Mouse (Mus musculus) right cerebral cortex, postnatal 25 days (tissue): ENCODE data around the gene Borcs6.
"Not testable (repeated sequence)": the region's sequence is repeated elsewhere in the genome, so short reads cannot be mapped to it uniquely, and the experiment has no call there.

Source experiments
- DNase-seq: peaks from one replicate; pipeline ENCODE4 v3.0.0; 2022

Gene Borcs6

DNA sequence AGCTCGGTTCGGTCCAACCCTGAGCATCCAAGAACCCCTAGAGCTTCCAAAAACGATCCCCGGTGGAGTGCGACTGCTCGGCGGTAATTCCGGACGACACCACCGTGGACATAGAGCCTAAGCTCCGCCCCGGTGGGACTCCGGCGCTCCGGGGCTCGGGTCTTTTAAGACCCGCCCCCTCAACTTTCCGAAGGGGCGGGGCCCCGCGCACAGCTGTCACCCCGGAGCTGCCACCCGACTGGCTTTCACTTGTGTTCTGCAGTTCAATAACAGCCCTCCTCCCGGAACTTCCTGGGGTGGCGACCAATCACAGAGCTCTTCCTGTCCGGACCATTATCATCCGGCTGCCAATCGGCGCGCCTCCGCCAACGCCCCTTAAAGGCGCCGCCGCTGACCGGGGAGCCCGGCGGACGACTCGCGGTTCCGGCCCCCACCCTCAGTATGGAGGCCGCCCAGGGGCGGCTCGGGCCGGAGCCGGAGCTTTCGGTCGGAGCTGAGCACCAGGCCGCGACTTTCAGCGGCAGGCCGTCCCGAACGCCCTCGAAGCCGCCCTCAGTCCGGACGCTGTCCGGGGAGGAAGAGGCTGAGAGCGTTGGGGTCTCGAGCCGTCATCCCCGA is at the start of gene Borcs6:
Gene Borcs6, plus strand, starts transcription at position 361 of the 618 bp plus-strand sequence.
- peak; percentile 95 for DNase-seq

- no peak for DNase-seq
Observed at GRCm38 (mm10) chr11:69010400-69011323, 48.9 kb upstream of the Borcs6 start.

DNA sequence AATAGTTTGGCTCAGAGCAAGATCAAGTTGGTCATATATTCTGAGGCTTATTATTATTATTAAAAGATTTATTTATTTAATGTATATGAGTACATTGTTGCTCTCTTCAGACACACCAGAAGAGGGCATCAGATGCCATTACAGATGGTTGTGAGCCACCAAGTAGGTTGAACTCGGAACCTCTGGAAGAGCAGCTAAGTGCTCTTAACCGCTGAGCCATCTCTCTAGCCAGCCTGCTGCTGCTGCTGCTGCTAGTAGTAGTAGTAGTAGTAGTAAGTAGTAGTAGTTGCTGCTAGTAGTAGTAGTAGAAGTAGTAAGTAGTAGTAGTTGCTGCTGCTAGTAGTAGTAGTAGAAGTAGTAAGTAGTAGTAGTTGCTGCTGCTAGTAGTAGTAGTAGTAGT is 48.1 kb upstream of the Borcs6 start:
- DNase-seq: not testable (repeated sequence)

- peak; percentile 81 for DNase-seq
Observed at GRCm38 (mm10) chr11:69012071-69012601, 47.4 kb upstream of the Borcs6 start.

DNA sequence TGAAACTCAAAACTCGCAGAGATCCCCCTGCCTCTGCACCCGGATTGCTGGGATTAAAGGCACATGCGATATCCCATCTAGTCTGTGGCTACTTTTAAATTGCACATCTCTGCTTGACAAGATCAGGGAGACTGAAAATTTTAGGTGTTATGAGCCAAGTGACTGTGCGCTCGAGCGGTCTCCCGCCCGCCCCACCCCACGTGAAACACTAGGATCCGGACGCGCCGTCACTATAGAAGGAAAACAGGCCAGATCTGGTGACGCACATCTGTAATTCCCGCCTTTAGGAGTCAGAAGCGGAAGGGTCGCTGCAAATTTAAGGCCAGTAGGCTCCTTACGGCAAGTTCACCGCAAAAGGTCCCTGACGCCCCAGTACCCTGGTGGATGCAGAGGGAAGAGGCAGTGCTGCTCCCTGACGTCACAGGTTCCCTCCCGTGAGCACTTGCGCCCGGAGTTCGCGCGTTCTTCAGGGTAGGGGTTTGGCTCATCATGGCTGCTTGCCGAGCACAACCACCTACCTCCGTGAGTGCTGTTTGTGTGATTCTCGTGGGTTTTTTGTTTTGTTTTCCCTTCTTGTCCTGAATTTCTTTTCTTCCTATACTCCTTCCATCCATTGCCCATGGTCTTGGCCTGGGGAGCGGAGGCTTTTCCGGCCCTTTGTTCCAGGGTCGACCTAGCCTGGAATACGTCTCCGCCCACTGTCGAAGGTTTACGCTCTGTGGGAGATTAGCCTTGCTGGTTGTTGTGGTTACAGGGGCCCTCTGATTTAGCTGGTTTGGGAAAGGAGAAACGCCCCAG is 43.7 kb upstream of the Borcs6 start, which contains the start of gene Ctc1:
Gene Ctc1, plus strand, starts transcription at position 268 of the 798 bp plus-strand sequence.
- DNase-seq: peak; percentile 91

DNA sequence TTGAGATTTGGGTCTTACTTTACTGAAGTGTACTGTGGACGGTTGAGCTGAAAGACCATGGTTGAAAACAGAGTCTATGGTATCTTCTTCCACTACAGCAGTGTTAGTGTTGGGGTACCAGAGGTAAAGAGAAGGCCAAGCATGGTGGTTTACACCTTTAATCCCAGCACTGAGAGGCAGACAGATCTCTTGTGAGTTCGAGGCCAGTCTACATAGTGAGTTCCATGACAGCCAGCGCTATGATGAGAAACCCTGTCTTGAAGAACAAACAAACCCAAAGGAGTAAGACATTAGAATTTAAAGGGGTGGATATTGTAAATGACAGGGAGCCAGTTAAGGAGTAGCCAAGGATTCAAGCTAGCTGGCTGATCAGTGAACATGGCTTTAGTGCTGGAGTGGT is 42.8 kb upstream of the Borcs6 start:
- DNase-seq: no peak

DNA sequence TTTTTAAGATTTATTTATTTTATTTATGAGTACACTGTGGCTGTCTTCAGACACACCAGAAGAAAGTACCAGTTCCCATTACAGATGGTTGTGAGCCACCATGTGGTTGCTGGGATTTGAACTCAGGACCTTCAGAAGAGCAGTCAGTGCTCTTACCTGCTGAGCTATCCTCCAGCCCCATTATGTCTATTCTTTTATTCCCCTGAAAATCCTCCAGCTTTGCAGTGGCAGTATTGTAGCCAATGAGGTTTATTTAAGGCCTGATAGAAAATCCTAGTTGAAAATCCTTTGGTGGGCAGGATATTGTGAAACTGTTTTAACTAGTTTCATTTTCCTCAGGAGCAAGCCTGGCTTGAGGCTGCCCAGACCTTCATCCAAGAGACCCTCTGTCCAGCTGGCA is 38.8 kb upstream of the Borcs6 start:
- DNase-seq: no peak

GRCm38 (mm10) chr11:69026562-69026961 is 33.0 kb upstream of the Borcs6 start:
- no peak for DNase-seq

DNA sequence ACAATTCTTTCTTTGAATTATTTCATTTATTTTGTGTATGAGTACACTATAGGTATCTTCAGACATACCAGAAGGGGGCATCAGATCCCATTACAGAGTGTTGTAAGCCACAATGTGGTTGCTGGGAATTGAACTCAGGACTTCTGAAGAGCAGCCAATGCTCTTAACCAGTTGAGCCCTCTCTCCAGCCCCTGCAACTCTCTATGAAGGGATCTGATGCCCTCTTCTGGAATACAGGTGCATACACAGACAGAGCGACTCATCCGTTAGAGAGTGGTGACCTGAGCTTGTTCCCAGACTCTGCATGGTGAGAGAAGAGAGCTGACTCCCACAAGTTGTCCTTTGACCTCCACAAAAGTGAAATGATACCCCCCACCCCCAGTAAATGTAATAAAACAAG is 30.7 kb upstream of the Borcs6 start:
- DNase-seq: no peak

- no peak for DNase-seq
Observed at GRCm38 (mm10) chr11:69033552-69033951, 26.0 kb upstream of the Borcs6 start.

DNA sequence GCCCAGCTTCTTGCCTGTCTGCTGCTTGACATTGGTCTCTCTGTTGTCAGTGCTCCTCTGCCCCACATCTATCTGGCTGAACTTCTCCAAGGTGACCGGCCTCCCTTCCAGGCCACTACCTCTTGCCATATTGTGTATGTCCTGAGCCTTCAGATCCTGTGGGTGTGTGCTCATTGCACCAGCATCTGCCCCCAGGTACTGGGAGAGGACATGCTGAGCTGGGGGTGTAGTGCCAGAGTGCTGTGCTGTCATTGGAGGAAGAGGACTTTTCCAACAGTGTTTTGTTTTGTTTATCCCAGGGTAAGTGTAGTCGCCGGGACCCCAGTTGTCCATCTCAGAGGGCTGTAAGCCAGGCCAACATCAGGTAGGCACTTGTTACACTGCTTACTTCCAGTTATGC is 24.9 kb upstream of the Borcs6 start:
- DNase-seq: no peak

GRCm38 (mm10) chr11:69035411-69035810 is 24.1 kb upstream of the Borcs6 start:
- no peak for DNase-seq

DNA sequence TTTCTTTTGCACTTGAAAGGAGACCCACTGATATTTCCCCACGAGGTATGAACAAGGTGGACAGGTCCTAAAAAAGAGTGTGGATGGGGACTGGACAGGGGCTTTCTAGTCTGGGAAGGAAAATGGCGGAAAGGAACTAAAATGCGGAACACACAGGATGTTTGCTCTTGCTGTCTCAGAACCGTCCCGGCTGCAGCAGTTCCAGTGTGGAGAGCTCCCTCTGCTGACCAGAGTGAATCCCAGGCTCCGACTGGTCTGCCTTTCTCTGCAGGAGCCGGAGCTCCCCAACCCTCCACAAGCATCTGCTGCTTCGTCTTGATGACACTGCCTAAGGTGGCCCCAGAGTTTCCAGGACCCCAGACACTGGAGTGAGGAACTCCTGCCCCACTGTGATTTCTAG is 23.7 kb upstream of the Borcs6 start:
- DNase-seq: peak; percentile 87

GRCm38 (mm10) chr11:69036486-69037230 is 22.9 kb upstream of the Borcs6 start:
- DNase-seq: peak; percentile 82

- peak; percentile 78 for DNase-seq
Observed at GRCm38 (mm10) chr11:69037231-69038061, 22.1 kb upstream of the Borcs6 start.

DNA sequence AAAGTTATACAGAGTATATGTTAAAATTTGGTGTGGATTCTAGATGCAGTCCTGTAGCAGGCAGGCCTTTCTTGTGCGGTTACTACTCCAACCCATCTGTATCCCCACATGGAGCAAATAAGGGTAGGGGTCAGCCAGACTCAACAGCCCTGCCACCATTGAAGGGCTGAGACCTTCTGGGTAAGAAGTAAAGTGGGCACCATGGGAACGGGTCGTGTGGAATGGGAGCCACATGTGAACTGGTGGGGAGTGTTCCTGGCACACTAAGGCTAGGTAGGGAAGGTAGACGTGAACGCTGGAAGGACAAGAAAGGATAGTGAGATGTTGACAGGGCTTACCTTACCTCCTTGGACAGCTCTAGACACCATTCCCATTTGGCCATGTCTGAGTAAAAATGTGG is 21.3 kb upstream of the Borcs6 start:
- DNase-seq: no peak

DNA sequence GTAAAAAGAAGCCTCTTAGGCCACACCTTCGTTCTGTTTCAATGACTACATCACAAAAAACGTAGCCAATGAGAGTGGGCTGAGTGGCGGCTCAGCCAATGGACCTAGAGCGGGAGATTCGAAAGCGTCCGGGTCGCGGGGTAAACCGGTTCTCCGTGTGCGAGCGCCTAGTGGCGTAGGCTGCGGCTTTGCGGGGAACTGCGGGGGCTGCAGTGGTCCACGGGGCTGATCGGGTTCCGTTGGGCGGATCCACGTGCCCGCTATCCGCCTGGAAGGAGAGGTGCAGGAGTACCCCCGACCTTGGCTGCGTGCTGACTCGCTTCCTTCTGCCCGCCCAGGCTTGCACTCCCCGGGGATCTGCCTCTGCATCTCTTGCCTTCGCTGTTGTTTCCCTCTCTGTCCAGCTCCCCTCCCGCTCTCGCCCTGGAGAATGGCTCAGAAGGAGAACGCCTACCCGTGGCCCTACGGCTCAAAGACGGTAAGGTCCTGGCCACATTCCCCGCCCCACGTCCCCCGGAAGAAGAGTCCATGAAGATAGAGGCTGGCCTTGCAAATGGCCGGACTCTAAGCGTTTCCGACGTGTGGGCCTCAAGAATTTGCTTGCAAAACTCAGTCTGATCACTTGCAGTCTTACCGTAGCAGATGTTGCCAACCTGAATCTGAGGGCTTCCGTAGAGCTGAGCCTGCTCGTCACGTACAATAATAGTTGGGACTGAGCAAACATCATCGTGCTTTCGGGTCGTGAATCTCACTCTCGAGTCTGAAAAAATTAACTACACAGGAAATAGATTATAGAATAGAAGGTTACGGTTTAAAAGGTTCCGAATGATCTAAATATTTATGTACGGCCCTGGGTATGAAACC is 13.8 kb upstream of the Borcs6 start, which contains the start of gene Aurkb:
Gene Aurkb, plus strand, starts transcription at position 117 of the 864 bp plus-strand sequence.
- DNase-seq: peak; percentile 66

- DNase-seq: no peak
Observed at GRCm38 (mm10) chr11:69046395-69046774, 13.1 kb upstream of the Borcs6 start.

- no peak for DNase-seq
Observed at GRCm38 (mm10) chr11:69047592-69047991, 11.9 kb upstream of the Borcs6 start.

DNA sequence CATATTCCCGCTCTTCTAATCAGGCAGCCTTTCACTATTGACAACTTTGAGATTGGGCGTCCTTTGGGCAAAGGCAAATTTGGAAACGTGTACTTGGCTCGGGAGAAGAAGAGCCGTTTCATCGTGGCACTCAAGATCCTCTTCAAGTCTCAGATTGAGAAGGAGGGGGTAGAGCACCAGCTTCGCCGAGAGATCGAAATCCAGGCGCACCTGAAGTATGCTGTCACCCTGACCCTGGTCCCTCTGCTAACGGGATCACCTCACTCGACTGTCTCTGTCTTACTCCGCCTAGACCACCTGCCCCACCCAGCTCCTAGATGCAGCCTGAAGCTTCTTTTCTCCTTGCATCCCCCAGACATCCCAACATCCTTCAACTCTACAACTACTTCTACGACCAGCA is 11.4 kb upstream of the Borcs6 start:
- DNase-seq: no peak
